Mouse (Mus musculus) ES-E14 (cell line): ENCODE data around the gene Mapt.

ENCODE experiments used
- CHD2 ChIP-seq: IDR thresholded peaks from 2 replicates; pipeline ENCODE4 v1.6.1; 2014; ENCODE audit warnings: mild to moderate bottlenecking, low read depth, low read length, inconsistent platforms
- MAFK ChIP-seq: IDR thresholded peaks from 2 replicates; pipeline ENCODE4 v1.6.1; 2014; ENCODE audit warnings: mild to moderate bottlenecking, low read depth, low read length, inconsistent platforms; ENCODE audit not compliant: insufficient read depth
- ZC3H11A ChIP-seq: IDR thresholded peaks from 2 replicates; pipeline ENCODE4 v1.6.1; 2012; ENCODE audit warnings: low read depth, mild to moderate bottlenecking, inconsistent platforms, low read length, borderline replicate concordance
- ZNF384 ChIP-seq: IDR thresholded peaks from 2 replicates; pipeline ENCODE4 v1.6.1; 2012; ENCODE audit warnings: low read depth, low read length, inconsistent platforms

DNA sequence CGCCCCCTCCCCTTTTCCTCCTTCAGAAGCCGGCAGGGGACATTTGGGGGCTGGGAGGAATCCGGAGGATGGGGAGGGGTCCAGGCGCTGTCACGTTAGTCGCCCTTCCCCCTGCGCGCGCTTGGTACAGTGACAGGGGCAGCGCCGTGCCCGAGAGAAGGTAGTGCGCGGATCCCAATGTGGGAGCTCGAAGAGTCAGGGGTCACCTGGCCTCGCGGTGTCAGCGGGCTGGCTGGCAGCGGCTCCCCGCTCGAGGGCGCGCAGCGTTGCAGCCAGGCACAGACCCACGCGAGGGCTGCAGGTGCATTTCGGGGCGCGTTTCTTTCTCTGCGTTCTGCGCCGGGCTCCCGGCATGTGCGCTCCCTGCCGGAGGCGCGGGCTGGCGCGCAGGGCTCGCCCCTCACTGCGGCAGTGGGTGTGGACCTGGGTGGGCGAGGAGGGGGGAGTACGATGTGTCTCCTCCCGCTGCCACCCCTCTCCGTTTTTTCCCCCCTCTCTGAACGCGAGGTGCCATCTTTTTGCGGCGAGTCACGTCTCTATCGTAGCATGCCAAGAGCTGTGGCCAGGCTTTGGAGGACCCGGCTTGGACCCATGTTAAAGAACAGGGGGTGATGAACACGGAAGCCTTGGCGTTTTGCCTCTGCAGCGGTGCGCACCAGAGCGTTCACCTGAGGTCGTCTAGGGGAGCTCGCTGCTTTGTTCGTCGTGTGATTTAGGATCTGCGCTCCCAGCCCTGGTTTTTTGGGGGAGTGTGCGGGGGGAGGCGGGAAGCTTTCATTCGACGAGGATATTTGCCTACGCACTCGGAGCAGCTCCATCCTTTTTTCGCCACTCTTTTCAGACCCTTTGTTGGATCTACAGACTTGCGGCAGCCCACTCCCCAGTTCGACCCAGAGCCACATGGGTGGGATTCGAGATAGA is 1.2 kb downstream of the Mapt start:
- TF ChIP-seq ZNF384 (no peak), CHD2 (no peak), ZC3H11A (no peak), MAFK (no peak)
